Mouse (Mus musculus) kidney, adult 2 months (tissue): ENCODE measurements around the gene Luzp1.

Experiments used
- CTCF ChIP-seq: fragments of 200-500 bp; conservative IDR thresholded peaks from 2 replicates; pipeline ENCODE4 v1.5.1; 2011; ENCODE audit warnings: low read depth, mild to moderate bottlenecking, control low read depth, low read length, moderate library complexity, mixed read lengths; ENCODE audit not compliant: insufficient read depth, insufficient read length
- POLR2A ChIP-seq: fragments of 200-500 bp; IDR thresholded peaks from one replicate; pipeline ENCODE4 v1.6.1; 2011; ENCODE audit warnings: low read depth, low read length, control low read depth

GRCm38 (mm10) chr4:136547721-136548120 lies 78.2 kb downstream of the Luzp1 start:
- no peak for TF ChIP-seq CTCF
- no peak for TF ChIP-seq POLR2A
